Mouse (Mus musculus): ENCODE results near the gene Agbl4. TPM values are rescaled to one million over a fixed set of nuclear protein-coding genes. Genes with fewer than 3 reads are reported as not detected.
A peak's percentile ranks its signal among the peaks of the same experiment; 100 is the strongest.

Gene Agbl4
- polyA plus RNA-seq, 1 experiment = 13.1 TPM

- H3K27ac ChIP-seq (ENCODE audit: insufficient read depth, low read length) = no peak overlapping the region
- TF ChIP-seq POLR2A (IDR thresholded peaks at IDR 0.05; ENCODE audit: extremely low read depth, insufficient read depth, low read length) (no peak), CTCF (IDR thresholded peaks at IDR 0.05; ENCODE audit: extremely low read depth, insufficient read depth, low read length) (no peak)
- no peak overlapping the region for H3K4me3 ChIP-seq (ENCODE audit: insufficient read depth, low read length)
- no peaks in the 10 kb centered on the region for H3K4me1 ChIP-seq (ENCODE audit: control insufficient read depth, insufficient read depth, low read length)
These were observed 676.5 kb downstream of the Agbl4 start for GRCm38 (mm10) chr4:111073738-111074497.

DNA sequence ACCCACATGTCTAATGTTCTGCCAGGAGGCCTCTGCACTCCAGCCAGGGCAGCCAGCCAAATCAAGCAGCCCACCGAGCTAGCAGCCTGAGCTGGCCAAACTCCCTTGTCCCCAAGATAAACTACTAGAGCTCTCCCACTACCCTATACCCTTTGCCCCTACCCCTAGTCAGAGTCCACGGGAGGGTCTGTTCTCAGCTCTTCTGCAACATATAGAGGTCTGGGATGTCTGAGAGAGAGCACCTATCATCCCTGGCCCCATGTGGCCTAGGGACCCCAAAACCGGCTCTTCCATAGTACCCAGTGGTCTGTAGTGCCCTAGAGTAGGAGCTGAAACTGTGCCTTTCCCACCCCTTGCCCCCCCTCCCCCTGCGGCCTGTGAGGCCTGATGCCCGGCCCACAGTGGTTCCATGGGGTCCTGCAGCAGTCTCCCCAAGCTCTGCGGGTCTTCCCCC is 677.3 kb downstream of the Agbl4 start:
- H3K4me3 ChIP-seq (ENCODE audit: insufficient read depth, low read length) = no peak overlapping the region
- no peaks in the 10 kb centered on the region for H3K4me1 ChIP-seq (ENCODE audit: control insufficient read depth, insufficient read depth, low read length)
- no peak overlapping the region for H3K27ac ChIP-seq (ENCODE audit: insufficient read depth, low read length)
- no peak for TF ChIP-seq POLR2A (IDR thresholded peaks at IDR 0.05; ENCODE audit: extremely low read depth, insufficient read depth, low read length)

GRCm38 (mm10) chr4:111077810-111078209 is 680.3 kb downstream of the Agbl4 start:
- no peak overlapping the region for H3K4me3 ChIP-seq (ENCODE audit: insufficient read depth, low read length)
- H3K27ac ChIP-seq (ENCODE audit: insufficient read depth, low read length) = no peak overlapping the region
- TF ChIP-seq CTCF (IDR thresholded peaks at IDR 0.05; ENCODE audit: extremely low read depth, insufficient read depth, low read length) = no peak
- TF ChIP-seq POLR2A (IDR thresholded peaks at IDR 0.05; ENCODE audit: extremely low read depth, insufficient read depth, low read length) = no peak
- H3K4me1 ChIP-seq (ENCODE audit: control insufficient read depth, insufficient read depth, low read length) = no peaks in the 10 kb centered on the region

- Histone ChIP-seq H3K27ac (ENCODE audit: insufficient read depth, low read length) (no peak overlapping the region), H3K4me1 (ENCODE audit: control insufficient read depth, insufficient read depth, low read length) (no peaks in the 10 kb centered on the region), H3K4me3 (ENCODE audit: insufficient read depth, low read length) (no peak overlapping the region)
- no peak for TF ChIP-seq CTCF (IDR thresholded peaks at IDR 0.05; ENCODE audit: extremely low read depth, insufficient read depth, low read length)
- TF ChIP-seq POLR2A (IDR thresholded peaks at IDR 0.05; ENCODE audit: extremely low read depth, insufficient read depth, low read length) = no peak
These were observed 687.9 kb downstream of the Agbl4 start for GRCm38 (mm10) chr4:111085330-111085729.

- no peak overlapping the region for H3K27ac ChIP-seq (ENCODE audit: insufficient read depth, low read length)
- H3K4me1 ChIP-seq (ENCODE audit: control insufficient read depth, insufficient read depth, low read length) = no peaks in the 10 kb centered on the region
- TF ChIP-seq POLR2A (IDR thresholded peaks at IDR 0.05; ENCODE audit: extremely low read depth, insufficient read depth, low read length) = no peak
- 0 out of 2 replicates have a peak, but pooled peaks have one; percentile 3 for TF ChIP-seq CTCF (IDR thresholded peaks at IDR 0.05; ENCODE audit: extremely low read depth, insufficient read depth, low read length)
- no peak overlapping the region for H3K4me3 ChIP-seq (ENCODE audit: insufficient read depth, low read length)
These were observed 739.0 kb downstream of the Agbl4 start for GRCm38 (mm10) chr4:111136217-111137147.

GRCm38 (mm10) chr4:111147748-111148147 is 750.3 kb downstream of the Agbl4 start:
- no peak for TF ChIP-seq CTCF (IDR thresholded peaks at IDR 0.05; ENCODE audit: extremely low read depth, insufficient read depth, low read length)
- no peak for TF ChIP-seq POLR2A (IDR thresholded peaks at IDR 0.05; ENCODE audit: extremely low read depth, insufficient read depth, low read length)
- Histone ChIP-seq H3K4me1 (ENCODE audit: control insufficient read depth, insufficient read depth, low read length) (no peaks in the 10 kb centered on the region), H3K27ac (ENCODE audit: insufficient read depth, low read length) (no peak overlapping the region)

GRCm38 (mm10) chr4:111155859-111156258 is 758.4 kb downstream of the Agbl4 start:
- TF ChIP-seq POLR2A (IDR thresholded peaks at IDR 0.05; ENCODE audit: extremely low read depth, insufficient read depth, low read length) = no peak
- no peak for TF ChIP-seq CTCF (IDR thresholded peaks at IDR 0.05; ENCODE audit: extremely low read depth, insufficient read depth, low read length)
- no peak overlapping the region for H3K27ac ChIP-seq (ENCODE audit: insufficient read depth, low read length)
- H3K4me1 ChIP-seq (ENCODE audit: control insufficient read depth, insufficient read depth, low read length) = no peaks in the 10 kb centered on the region
- no peak overlapping the region for H3K4me3 ChIP-seq (ENCODE audit: insufficient read depth, low read length)

More at GRCm38 (mm10) chr4:111147748-111148147, 750.3 kb downstream of the Agbl4 start:
- H3K4me3 ChIP-seq (ENCODE audit: insufficient read depth, low read length) = no peak overlapping the region

- no peak for TF ChIP-seq CTCF (IDR thresholded peaks at IDR 0.05; ENCODE audit: extremely low read depth, insufficient read depth, low read length)
- no peak for TF ChIP-seq POLR2A (IDR thresholded peaks at IDR 0.05; ENCODE audit: extremely low read depth, insufficient read depth, low read length)
- Histone ChIP-seq H3K4me1 (ENCODE audit: control insufficient read depth, insufficient read depth, low read length) (no peaks in the 10 kb centered on the region), H3K4me3 (ENCODE audit: insufficient read depth, low read length) (no peak overlapping the region), H3K27ac (ENCODE audit: insufficient read depth, low read length) (no peak overlapping the region)
These were observed 784.0 kb downstream of the Agbl4 start for GRCm38 (mm10) chr4:111181478-111181877.

- Histone ChIP-seq H3K4me1 (ENCODE audit: control insufficient read depth, insufficient read depth, low read length) (no peaks in the 10 kb centered on the region), H3K27ac (ENCODE audit: insufficient read depth, low read length) (no peak overlapping the region), H3K4me3 (ENCODE audit: insufficient read depth, low read length) (no peak overlapping the region)
- TF ChIP-seq CTCF (IDR thresholded peaks at IDR 0.05; ENCODE audit: extremely low read depth, insufficient read depth, low read length) (no peak), POLR2A (IDR thresholded peaks at IDR 0.05; ENCODE audit: extremely low read depth, insufficient read depth, low read length) (no peak)
These were observed 802.6 kb downstream of the Agbl4 start for GRCm38 (mm10) chr4:111200100-111200499.

All from cortical plate, adult 2 months (tissue).